Mouse (Mus musculus): ENCODE measurements around the gene Agt. TPM values are rescaled to one million over a fixed set of nuclear protein-coding genes. Genes with fewer than 3 reads are reported as not detected.

The Agt gene
- total and polyA plus RNA-seq, 3 experiments: not detected

DNA sequence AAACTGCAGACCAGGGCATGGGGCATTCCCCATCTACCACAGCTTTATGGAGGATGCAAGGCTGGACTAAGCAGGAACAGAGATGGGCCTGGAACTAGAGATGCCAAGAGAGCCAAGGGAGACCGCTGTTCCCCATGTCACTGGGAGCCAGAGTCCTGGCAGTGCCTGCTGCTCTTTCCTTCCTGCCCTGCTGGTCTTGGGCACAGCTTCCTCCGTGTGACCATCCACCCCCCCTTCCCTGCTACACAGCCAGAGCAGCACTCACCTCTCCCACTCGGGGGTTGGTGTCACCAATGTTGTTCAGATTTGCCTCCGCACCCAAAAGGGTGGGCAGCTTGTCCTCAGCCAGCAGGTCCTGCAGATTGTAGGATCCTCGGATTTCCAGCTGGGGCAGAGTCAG is 12.0 kb downstream of the Agt start:
- in situ Hi-C loops (cut with MboI; ENCODE audit: low pct_ligation_motif_present, low pct_unique_long_range_greater_than_20kb, low sequenced_read_pairs) (no loop called here), dilution Hi-C loops (cut with MboI; ENCODE audit: extremely low pct_ligation_motif_present, extremely low pct_unique_long_range_greater_than_20kb, low sequenced_read_pairs) (no loop called here)
- H3K27me3 ChIP-seq (replicated peaks): peaks cover 16% of the 10 kb centered on the region
- DNase-seq (ENCODE audit: extremely low read depth): no peak
- no peak overlapping the region for H3K4me2 ChIP-seq (ENCODE audit: insufficient read depth, low read depth, poor library complexity, severe bottlenecking)
- no peak overlapping the region for H3K27ac ChIP-seq (ENCODE audit: insufficient read depth, low read depth)
- H3K9ac ChIP-seq (ENCODE audit: insufficient read depth, low read depth): no peak overlapping the region
- H3K4me3 ChIP-seq (replicated peaks in 1 of 3; ENCODE audit: low read depth in 2 of 3, low read length in 2 of 3, poor library complexity in 1 of 3): no peak overlapping the region
- H3K36me3 ChIP-seq (replicated peaks in 1 of 2; ENCODE audit: control insufficient read depth in 1 of 2, insufficient read depth in 1 of 2, low read length in 1 of 2): peaks cover 5 to 22% of the 10 kb centered on the region in 2 experiments
- peaks cover 0 to 2% of the 10 kb centered on the region in 2 experiments; a peak in 1 of 4 replicates for H3K4me1 ChIP-seq (ENCODE audit: control insufficient read depth in 1 of 2, insufficient read depth in 2 of 2)
- H3K79me2 ChIP-seq (replicated peaks; ENCODE audit: control insufficient read depth, extremely low read depth, insufficient read depth, poor library complexity, severe bottlenecking): no peaks in the 10 kb centered on the region
- TF ChIP-seq RAD21 (IDR thresholded peaks at IDR 0.05; ENCODE audit: low read depth, low read length) (no peak), E2F4 (IDR thresholded peaks at IDR 0.05; ENCODE audit: insufficient replicate concordance, low read depth, low read length) (no peak), HCFC1 (IDR thresholded peaks at IDR 0.05; ENCODE audit: low read depth, low read length) (no peak), CHD1 (IDR thresholded peaks at IDR 0.05; ENCODE audit: low read depth, low read length) (no peak), POLR2AphosphoS2 (IDR thresholded peaks at IDR 0.05; ENCODE audit: low read depth, low read length) (no peak)
- H3K9me3 ChIP-seq (replicated peaks; ENCODE audit: low read length): no peaks in the 10 kb centered on the region

DNA sequence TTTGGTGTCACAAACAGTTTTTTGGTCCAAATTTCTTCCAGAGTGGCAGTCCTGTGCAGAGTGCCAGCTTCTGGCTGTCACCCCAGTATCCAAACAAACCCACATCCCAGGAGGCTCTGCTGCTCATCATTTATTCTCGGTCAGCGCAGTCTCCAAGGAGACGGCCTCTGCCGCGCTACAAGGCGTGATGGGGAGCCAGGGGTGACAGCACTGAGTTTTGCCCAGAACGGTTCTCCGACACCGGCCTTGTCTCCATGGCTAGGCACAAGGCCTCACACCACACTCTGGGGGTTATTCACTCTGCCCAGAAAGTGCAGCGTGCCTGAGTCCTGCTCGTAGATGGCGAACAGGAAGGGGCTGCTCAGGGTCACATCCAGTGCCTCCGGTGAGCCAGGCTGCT is 12.8 kb downstream of the Agt start:
- H3K4me3 ChIP-seq (replicated peaks in 1 of 3; ENCODE audit: low read depth in 2 of 3, low read length in 2 of 3, poor library complexity in 1 of 3): no peak overlapping the region
- H3K4me1 ChIP-seq (ENCODE audit: control insufficient read depth in 1 of 2, insufficient read depth in 2 of 2): peaks cover 0 to 2% of the 10 kb centered on the region in 2 experiments; a peak in 1 of 4 replicates
- no peak overlapping the region for H3K27ac ChIP-seq (ENCODE audit: insufficient read depth, low read depth)
- TF ChIP-seq ZC3H11A (IDR thresholded peaks at IDR 0.05; ENCODE audit: low read depth, low read length) (no peak), SMC3 (IDR thresholded peaks at IDR 0.05; ENCODE audit: low read depth, low read length) (no peak), MAX (IDR thresholded peaks at IDR 0.05; ENCODE audit: low read length) (no peak), RCOR1 (conservative IDR thresholded peaks at IDR 0.05; ENCODE audit: low read depth, low read length) (no peak), ZNF384 (IDR thresholded peaks at IDR 0.05; ENCODE audit: low read depth, low read length) (no peak), HCFC1 (IDR thresholded peaks at IDR 0.05; ENCODE audit: low read depth, low read length) (no peak), POLR2A (IDR thresholded peaks at IDR 0.05; ENCODE audit: low read depth, low read length) (no peak)
- dilution Hi-C loops (cut with MboI; ENCODE audit: extremely low pct_ligation_motif_present, extremely low pct_unique_long_range_greater_than_20kb, low sequenced_read_pairs) (no loop called here), in situ Hi-C loops (cut with MboI; ENCODE audit: low pct_ligation_motif_present, low pct_unique_long_range_greater_than_20kb, low sequenced_read_pairs) (no loop called here)
- peaks cover 14% of the 10 kb centered on the region for H3K27me3 ChIP-seq (replicated peaks)
- no peaks in the 10 kb centered on the region for H3K9me3 ChIP-seq (replicated peaks; ENCODE audit: low read length)
- no peaks in the 10 kb centered on the region for H3K79me2 ChIP-seq (replicated peaks; ENCODE audit: control insufficient read depth, extremely low read depth, insufficient read depth, poor library complexity, severe bottlenecking)
- H3K4me2 ChIP-seq (ENCODE audit: insufficient read depth, low read depth, poor library complexity, severe bottlenecking): no peak overlapping the region
- no peak for DNase-seq (ENCODE audit: extremely low read depth)
- H3K36me3 ChIP-seq (replicated peaks in 1 of 2; ENCODE audit: control insufficient read depth in 1 of 2, insufficient read depth in 1 of 2, low read length in 1 of 2): peaks cover 11 to 30% of the 10 kb centered on the region in 2 experiments
- no peak overlapping the region for H3K9ac ChIP-seq (ENCODE audit: insufficient read depth, low read depth)

DNA sequence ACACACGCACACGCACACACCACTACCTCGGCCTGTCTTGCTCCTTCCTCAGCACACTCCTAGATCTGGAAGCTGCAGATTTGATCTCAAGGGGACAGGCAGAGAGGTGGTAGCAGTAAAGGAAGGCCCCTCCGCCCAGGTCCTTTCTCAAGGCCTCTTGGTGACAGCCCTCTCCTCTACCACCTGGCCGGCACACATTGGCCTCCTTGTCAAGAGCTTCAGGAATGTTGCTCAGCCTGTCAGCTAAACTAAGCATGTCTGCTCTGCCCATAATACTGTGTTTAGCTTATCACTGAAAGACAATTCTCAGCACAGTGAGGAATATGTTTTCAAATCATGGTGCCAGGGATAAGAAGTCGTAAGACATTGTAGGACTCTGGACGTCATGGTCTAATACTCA is 13.3 kb downstream of the Agt start:
- H3K36me3 ChIP-seq (replicated peaks in 1 of 2; ENCODE audit: control insufficient read depth in 1 of 2, insufficient read depth in 1 of 2, low read length in 1 of 2): peaks cover 13 to 35% of the 10 kb centered on the region in 2 experiments
- TF ChIP-seq SMC3 (IDR thresholded peaks at IDR 0.05; ENCODE audit: low read depth, low read length) (no peak), POLR2A (IDR thresholded peaks at IDR 0.05; ENCODE audit: low read depth, low read length) (no peak), PAX5 (IDR thresholded peaks at IDR 0.05; ENCODE audit: low read length) (no peak), RCOR1 (conservative IDR thresholded peaks at IDR 0.05; ENCODE audit: low read depth, low read length) (no peak)
- H3K4me1 ChIP-seq (ENCODE audit: control insufficient read depth in 1 of 2, insufficient read depth in 2 of 2): peaks cover 0 to 2% of the 10 kb centered on the region in 2 experiments; a peak in 1 of 4 replicates
- DNase-seq (ENCODE audit: extremely low read depth): no peak
- no peak overlapping the region for H3K27ac ChIP-seq (ENCODE audit: insufficient read depth, low read depth)
- H3K27me3 ChIP-seq (replicated peaks): peaks cover 9% of the 10 kb centered on the region
- no peak overlapping the region for H3K4me2 ChIP-seq (ENCODE audit: insufficient read depth, low read depth, poor library complexity, severe bottlenecking)
- no peak overlapping the region for H3K9ac ChIP-seq (ENCODE audit: insufficient read depth, low read depth)
- no peaks in the 10 kb centered on the region for H3K9me3 ChIP-seq (replicated peaks; ENCODE audit: low read length)
- no peak overlapping the region for H3K4me3 ChIP-seq (replicated peaks in 1 of 3; ENCODE audit: low read depth in 2 of 3, low read length in 2 of 3, poor library complexity in 1 of 3)
- dilution Hi-C loops (cut with MboI; ENCODE audit: extremely low pct_ligation_motif_present, extremely low pct_unique_long_range_greater_than_20kb, low sequenced_read_pairs): no loop called here
- no peaks in the 10 kb centered on the region for H3K79me2 ChIP-seq (replicated peaks; ENCODE audit: control insufficient read depth, extremely low read depth, insufficient read depth, poor library complexity, severe bottlenecking)
- in situ Hi-C loops (cut with MboI; ENCODE audit: low pct_ligation_motif_present, low pct_unique_long_range_greater_than_20kb, low sequenced_read_pairs): no loop called here

All from CH12.LX (cell line).